Mouse (Mus musculus) embryo, embryonic 10 days (tissue): ENCODE data around the gene Rad54l.

ENCODE experiments used
- DNase-seq: peaks from one replicate; pipeline ENCODE4 v3.0.0-alpha.2; 2015; ENCODE audit warnings: low spot score

Gene Rad54l

DNA sequence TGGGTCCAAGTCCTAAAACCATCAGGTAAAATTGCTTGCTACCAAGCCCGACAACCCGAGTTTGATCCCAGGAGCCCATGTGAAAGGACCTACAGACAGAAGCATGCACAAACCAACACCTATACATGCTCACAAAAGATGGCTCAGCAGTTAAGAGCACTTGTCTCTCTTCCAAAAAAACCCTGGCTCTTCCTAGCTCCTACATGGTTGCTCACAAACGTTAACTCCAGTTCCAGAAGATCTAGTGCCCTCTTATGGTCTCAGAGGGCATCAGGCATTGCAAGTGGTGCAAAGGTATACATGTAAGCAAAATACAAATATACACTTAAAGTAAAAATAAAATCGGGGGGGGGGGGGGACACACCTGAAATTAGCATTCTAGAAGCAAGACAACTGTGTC, 50.3 kb downstream of the Rad54l start:
- DNase-seq: peak; percentile 45

DNA sequence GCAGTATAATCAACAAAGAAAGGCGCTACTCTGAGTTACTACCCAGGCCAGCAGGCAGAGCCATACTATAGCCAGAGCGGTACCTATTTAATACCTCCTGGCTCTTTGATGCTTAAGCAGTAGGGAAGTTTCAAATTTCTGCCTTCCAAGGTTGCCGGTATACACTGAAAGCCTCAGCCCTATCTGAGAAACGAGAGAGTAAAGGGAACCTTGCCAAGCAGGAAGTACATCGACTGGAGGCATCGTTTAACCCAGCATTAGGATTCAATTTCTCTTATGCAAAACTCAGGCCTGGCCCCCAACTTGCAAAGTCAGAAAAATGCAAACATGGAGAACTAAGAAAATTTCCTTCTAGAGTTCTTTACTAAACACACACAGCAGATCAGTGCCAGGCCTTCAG, 53.4 kb downstream of the Rad54l start:
- no peak for DNase-seq

DNA sequence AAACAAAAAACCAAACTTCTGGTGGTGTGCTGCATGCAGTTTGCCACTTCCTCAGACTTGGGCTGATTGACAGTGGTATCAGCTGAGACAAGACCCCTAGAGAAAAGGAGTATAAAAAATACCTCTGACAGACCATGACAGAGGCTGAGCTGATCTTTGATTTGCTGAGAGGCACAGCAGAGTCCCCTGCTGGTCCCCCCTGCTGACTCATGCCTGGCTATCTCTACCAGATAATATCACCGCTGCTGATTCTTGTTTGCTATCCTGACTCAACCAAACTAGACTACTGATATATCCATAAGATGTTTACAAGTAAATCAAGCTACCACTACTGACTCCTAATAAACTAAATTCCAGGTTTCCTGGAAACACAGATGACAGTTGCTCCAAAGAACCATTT, 59.6 kb downstream of the Rad54l start:
- DNase-seq: no peak

DNA sequence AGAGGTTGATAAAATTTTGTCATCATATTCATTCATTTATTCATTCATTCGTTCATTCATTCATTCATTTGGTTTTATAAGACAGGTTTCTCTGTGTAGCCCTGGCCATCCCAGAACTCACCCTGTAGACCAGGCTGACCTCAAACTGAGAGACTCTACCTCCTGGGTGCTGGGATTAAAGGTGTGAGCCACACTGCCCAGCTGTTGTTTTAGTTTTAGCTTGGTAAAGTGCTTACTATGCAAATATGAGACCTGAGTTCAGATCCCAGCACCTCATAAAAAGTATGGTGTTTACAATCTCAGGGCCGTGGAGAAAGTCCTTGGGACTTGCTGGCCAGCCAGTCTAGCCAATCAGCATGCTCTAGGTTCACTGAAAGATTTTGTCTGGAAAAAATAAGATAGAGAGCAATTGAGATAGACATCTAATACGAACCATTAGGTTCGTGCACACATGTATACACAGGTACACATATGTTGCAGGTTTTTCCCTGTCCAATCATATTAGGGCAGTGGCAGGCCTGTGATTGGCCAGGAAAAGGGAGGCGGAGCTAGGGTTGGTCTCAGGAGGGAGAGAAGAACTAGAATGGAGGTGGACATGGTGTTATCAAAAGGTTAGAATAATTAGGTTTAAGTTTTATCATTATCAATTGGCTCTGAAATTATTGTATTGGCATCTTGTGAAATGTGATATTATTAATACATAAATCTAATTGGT, 64.3 kb downstream of the Rad54l start:
- no peak for DNase-seq

DNA sequence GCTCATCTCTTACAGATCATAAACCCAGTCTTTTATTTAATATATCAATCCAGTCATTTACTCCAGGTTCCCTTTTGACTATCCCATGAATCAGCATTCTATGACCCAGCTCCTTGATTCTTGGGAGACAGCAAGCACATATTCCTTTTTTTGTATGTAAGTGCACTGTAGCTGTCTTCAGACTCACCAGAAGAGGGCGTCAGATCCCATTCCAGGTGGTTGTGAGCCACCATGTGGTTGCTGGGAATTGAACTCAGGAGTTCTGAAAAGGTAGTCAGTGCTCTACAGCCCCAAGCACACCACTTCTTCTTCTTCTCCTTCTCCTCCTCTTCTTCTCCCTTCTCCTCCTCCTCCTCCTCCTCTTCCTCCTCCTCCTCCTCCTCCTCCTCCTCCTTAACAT, 65.9 kb downstream of the Rad54l start:
- no peak for DNase-seq

DNA sequence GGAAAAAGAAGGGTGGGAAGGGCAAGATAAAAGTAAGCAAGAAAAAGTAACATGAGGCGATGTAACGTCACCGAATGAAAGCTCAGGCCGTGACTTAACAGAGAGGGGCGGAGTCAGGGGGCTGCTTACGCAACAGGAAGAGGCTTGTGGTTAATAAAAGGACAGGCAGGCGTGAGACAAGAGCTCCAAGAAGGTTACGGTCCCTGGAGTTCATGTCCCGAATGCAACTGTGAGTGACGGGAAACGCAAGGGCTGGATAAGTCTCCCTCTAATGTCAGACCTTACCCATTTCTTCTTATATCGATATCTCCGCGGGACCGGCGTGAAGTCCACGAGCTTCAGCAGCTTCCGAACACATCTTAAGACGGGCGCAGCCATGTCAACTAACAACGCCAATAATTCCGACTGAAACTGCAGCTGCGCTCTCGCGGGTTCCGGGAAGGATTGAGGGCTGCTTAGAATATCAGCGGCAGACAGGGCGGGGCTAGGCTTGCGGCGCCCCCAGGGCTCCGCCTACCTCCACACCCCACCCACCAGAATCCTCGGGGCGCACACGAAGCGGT, 70.0 kb downstream of the Rad54l start, which contains the start of gene Nsun4:
TSS of gene Nsun4 (minus strand) at position 478 of the 563 bp plus-strand sequence.
- peak; percentile 93 for DNase-seq

DNA sequence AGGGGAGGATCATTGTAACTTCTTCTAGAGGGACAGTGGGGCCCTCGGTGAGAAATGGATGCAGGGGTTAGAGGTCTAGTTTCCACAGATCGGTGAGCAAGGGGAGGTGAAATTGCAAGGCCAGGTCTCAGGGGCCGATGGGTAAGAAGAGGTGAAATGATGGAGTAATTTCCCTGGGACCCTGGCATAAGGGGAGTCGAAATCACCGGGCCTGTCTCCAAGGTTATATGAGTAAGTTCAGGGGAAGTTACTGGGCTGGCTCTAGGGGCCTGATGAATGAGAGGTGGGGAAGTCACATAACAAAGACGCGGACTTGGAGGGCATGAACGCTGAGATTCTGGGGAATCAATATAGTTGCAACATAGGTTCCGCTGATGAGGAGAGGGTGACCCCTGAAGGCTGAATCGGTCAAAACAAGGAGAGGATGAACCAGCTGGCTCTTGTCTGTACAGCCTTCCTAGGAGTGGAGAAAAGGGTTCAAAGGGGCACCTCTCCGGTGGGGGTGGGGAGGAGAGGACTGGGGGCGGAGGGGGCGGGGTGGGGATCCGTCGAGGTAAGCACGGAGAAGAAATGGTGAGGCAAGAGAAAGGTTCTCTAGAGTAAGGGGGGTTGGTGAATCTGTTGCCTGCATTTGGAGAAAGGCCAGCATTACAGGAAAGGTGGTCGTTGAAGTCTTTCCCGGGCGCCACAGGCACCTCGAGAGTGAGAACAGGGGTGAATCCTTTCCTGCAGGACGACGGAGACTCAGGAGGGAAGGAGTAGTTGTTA, 70.8 kb downstream of the Rad54l start:
- peak; percentile 78 for DNase-seq

DNA sequence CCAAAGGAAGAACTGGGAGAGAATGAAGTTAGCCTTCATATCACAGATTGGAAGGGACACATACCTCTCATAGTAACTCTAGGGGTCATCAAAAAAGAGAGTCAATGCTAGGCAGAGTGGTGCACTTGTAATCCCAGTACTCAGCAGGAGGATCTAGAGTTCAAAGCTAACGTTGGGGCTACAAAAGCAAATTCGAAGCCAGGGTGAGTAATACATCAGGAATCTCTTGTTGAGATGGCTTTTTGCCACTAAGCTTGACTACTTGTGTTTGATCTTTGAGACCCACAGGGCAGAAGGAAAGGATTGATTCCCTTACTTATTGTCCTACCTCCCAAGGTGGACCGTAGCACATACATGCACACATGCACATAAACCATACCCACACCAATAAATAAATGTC, 74.3 kb downstream of the Rad54l start:
- DNase-seq: no peak

DNA sequence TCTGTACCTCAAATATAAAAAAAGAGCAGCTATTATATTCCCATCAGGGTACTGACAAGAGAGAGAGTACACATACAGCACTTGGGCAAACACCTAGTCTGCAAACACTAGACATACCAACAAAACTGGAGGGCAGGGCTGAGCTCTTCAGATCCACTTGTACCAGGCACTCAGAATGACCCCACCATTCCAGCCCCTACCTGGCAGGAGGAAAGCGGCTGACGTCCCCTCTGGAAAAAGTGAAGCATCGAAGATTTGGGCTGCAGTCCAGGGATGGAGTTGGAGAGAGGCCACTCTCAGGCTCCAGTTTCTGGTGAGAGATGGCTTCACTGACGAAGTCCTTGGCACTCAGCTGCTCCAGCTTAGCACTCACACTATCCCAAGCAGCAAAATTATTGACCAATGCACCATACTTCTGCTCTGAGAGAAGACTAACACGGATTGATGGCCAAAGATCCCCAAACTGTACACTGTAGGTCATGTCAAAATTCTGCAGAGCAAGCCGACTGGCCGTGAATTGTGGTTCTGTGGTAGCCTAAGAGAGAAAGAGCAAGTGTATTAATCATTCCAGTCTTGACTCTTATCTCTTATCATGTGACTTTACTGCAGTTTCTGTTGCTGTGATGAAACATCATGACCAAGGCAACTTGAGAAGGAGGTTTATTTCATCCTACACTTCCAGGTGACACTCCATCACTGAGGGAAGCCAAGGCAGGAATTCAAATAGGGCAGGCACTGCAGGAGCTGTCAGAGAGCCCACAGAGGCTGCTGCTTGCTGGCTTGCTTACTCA, 75.2 kb downstream of the Rad54l start:
- no peak for DNase-seq

DNA sequence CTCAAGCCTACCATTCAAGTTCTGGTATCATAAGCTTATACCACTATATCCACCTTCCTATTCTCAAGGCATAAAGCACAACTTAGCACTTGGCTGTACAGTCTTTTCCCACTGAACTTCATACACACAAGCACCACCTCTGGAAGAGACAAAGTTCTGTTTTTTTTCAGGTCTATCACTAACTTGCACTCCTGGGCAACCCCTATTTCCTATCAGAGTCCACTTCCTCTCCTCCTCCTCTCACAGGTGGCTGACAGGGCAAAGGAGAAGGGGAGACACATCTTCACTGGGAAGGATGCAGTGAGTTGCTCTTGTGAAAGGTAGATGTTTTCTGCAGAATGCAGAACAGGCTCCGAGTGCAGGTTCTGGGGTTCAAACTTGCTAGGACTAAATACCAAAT, 75.8 kb downstream of the Rad54l start:
- no peak for DNase-seq

DNA sequence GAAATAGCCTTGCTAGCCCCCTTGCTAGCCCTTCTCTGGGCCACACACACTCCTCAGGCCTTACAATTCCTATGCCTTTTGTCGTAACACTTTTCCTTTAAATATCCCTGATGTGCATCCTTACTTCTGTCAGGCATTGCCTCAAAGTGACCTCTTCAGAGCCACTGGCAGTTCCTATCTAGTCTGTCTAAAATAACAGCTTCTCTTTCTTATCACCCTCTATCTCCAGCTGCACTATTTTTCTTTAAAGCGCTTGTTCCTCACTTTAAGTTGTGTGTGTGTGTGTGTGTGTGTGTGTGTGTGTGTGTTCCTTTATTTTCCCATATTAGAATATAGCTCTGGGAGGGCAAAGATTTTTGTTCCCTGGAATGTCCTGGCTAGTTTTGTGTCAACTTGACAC, 76.9 kb downstream of the Rad54l start:
- DNase-seq: no peak
